Mouse (Mus musculus): ENCODE measurements at regions not wholly inside any gene's neighbourhood (a gene's known extent, or its start where the extent isn't known, plus 50 kb on each side); places are given as distances from the start of the nearest gene placed in this dataset.

DNA sequence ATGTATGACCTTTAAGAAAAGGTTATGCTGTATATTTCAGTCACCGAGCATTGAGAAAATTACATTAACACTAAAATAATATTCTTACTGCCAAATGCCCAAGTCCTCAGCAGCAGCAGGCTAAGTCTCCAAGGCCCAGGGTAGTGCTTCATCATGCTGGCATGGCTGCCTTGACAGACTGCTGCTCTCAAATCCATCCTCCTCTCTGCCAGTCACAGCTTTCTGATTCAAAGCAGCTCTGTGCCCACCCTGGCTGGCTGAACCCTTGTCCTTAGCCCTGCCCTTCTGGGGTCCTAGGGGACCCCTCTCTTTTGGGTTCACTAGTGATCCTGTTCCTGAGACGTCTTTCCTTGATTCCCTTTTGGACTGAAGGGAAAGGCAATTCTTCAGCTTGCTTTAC lies 251.0 kb downstream of the Gm10295 start:
- Histone ChIP-seq H3K36me3 (ENCODE audit: control insufficient read depth, insufficient read depth, low read length) (no peaks in the 10 kb centered on the region), H3K9ac (ENCODE audit: low read depth, low read length) (no peak overlapping the region), H3K27me3 (ENCODE audit: control insufficient read depth, insufficient read depth, low read length) (no peaks in the 10 kb centered on the region), H3K4me3 (ENCODE audit: low read depth, low read length) (no peak overlapping the region), H3K27ac (ENCODE audit: low read depth, low read length) (no peak overlapping the region), H3K4me2 (replicated peaks; ENCODE audit: low read depth, low read length) (no peak overlapping the region), H3K9me3 (ENCODE audit: control insufficient read depth, low read length) (no peaks in the 10 kb centered on the region), H3K4me1 (replicated peaks; ENCODE audit: control insufficient read depth, insufficient read depth, low read length) (no peaks in the 10 kb centered on the region)
- DNase-seq (ENCODE audit: low spot score) (no peak), ATAC-seq (ENCODE audit: low FRiP score) (no peak)
- WGBS, result 70% methylated on average over 2 of the region's 2 CpGs

DNA sequence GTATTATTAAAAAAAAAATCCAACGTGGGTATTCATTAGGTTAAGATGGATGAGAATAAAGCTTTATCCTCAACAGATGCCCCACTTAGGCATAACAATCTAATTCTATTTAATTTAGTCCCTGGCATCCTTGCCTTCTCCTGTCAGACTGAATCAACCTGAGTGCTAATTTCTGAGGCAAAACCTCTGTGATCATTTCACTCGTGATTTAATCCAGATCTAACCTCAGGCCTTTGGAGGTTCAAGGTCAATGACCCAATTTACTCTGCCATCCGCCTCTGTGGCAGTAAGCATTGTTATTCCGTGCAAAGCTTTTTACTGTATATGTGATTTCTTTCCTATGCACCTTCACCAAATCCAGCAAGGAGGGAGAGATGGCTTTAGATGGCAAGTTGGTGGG lies 253.0 kb downstream of the Gm10295 start:
- peak; percentile 21 for DNase-seq (ENCODE audit: low spot score)
- 45% methylated on average over 4 of the region's 4 CpGs for WGBS
- H3K4me2 ChIP-seq (replicated peaks; ENCODE audit: low read depth, low read length), result no peak overlapping the region
- no peak overlapping the region for H3K9ac ChIP-seq (ENCODE audit: low read depth, low read length)
- no peak for ATAC-seq (ENCODE audit: low FRiP score)
- H3K4me3 ChIP-seq (ENCODE audit: low read depth, low read length), result no peak overlapping the region
- no peaks in the 10 kb centered on the region for H3K27me3 ChIP-seq (ENCODE audit: control insufficient read depth, insufficient read depth, low read length)
- no peaks in the 10 kb centered on the region for H3K36me3 ChIP-seq (ENCODE audit: control insufficient read depth, insufficient read depth, low read length)
- H3K27ac ChIP-seq (ENCODE audit: low read depth, low read length), result no peak overlapping the region
- no peaks in the 10 kb centered on the region for H3K4me1 ChIP-seq (replicated peaks; ENCODE audit: control insufficient read depth, insufficient read depth, low read length)
- no peaks in the 10 kb centered on the region for H3K9me3 ChIP-seq (ENCODE audit: control insufficient read depth, low read length)

DNA sequence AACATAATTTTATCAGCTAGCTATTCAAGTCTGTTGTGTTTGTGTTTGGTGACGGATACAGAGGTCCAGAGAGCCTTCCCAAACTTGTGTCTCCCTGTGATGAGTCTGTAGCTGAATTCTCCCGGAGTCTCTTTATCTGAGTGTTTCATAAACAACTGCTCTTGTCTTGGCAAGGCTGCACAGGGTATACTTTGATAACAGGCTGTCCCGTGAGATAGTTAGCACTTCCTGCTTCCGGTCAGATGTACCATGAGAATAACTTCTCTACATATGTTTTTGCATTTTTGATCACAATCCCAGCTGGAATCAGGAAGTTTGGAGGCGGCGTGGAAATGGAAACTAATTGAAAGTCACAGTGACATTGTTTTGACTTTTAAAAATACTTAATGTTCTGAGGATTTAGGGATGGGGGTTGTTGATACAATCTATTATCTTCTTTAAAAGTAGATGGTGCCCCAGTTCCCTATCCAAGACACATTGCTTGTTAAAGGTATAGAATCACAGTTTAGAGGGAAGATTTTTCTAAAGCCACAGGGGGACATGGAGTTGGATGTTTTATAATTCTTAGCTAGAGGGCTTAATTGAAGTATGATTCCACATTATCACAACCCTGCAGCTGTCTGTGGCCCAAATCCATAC lies 257.9 kb downstream of the Gm10295 start:
- Histone ChIP-seq H3K36me3 (ENCODE audit: control insufficient read depth, insufficient read depth, low read length) (no peaks in the 10 kb centered on the region), H3K4me3 (ENCODE audit: low read depth, low read length) (no peak overlapping the region), H3K27ac (ENCODE audit: low read depth, low read length) (no peak overlapping the region), H3K27me3 (ENCODE audit: control insufficient read depth, insufficient read depth, low read length) (no peaks in the 10 kb centered on the region), H3K4me2 (replicated peaks; ENCODE audit: low read depth, low read length) (no peak overlapping the region), H3K9me3 (ENCODE audit: control insufficient read depth, low read length) (no peaks in the 10 kb centered on the region), H3K9ac (ENCODE audit: low read depth, low read length) (no peak overlapping the region), H3K4me1 (replicated peaks; ENCODE audit: control insufficient read depth, insufficient read depth, low read length) (no peaks in the 10 kb centered on the region)
- DNase-seq (ENCODE audit: low spot score) (no peak), ATAC-seq (ENCODE audit: low FRiP score) (no peak)
- 71% methylated on average over 6 of the region's 6 CpGs for WGBS

DNA sequence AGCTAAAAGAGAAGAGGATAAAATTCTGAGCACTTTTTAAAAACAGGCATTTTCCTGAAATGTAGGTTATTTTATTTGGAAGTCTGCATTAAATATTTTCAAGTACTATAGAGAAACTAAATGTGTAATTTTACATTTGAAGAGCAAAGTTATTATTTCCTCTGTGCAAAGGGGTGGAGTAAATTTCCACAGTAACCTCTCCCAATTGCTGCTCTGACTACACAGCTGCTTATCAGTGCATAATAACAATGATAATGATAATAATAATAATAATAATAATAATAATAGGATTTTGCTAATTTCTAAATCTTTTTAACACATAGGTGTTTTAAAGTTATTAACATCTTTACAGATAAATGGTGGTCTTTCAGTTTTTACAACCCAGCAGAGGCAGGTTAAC lies 258.5 kb downstream of the Gm10295 start:
- DNase-seq (ENCODE audit: low spot score), result no peak
- H3K9ac ChIP-seq (ENCODE audit: low read depth, low read length), result no peak overlapping the region
- H3K27ac ChIP-seq (ENCODE audit: low read depth, low read length), result no peak overlapping the region
- no peaks in the 10 kb centered on the region for H3K4me1 ChIP-seq (replicated peaks; ENCODE audit: control insufficient read depth, insufficient read depth, low read length)
- no peaks in the 10 kb centered on the region for H3K27me3 ChIP-seq (ENCODE audit: control insufficient read depth, insufficient read depth, low read length)
- no peak for ATAC-seq (ENCODE audit: low FRiP score)
- H3K4me2 ChIP-seq (replicated peaks; ENCODE audit: low read depth, low read length), result no peak overlapping the region
- H3K36me3 ChIP-seq (ENCODE audit: control insufficient read depth, insufficient read depth, low read length), result no peaks in the 10 kb centered on the region
- H3K9me3 ChIP-seq (ENCODE audit: control insufficient read depth, low read length), result no peaks in the 10 kb centered on the region
- H3K4me3 ChIP-seq (ENCODE audit: low read depth, low read length), result no peak overlapping the region

DNA sequence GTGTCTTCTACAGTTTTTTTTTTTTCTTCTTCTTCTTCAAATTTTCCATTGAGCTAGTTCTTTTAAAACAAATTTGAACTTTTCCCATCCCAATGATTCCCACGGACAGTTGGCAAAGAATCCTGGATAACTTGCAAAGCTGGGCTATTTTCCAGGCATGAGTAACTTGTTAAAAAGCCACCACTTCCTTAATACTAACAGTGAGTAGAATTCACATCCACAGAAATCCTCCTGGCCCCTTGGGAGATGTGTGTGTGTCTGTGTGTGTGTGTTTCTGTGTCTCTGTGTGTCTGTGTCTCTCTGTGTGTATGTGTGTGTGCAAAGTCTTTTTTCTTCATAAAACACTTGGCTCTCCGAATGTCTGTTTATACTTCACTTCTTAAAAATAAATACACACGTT lies 259.0 kb downstream of the Gm10295 start:
- Histone ChIP-seq H3K9ac (ENCODE audit: low read depth, low read length) (no peak overlapping the region), H3K4me1 (replicated peaks; ENCODE audit: control insufficient read depth, insufficient read depth, low read length) (no peaks in the 10 kb centered on the region), H3K9me3 (ENCODE audit: control insufficient read depth, low read length) (no peaks in the 10 kb centered on the region), H3K4me3 (ENCODE audit: low read depth, low read length) (no peak overlapping the region), H3K36me3 (ENCODE audit: control insufficient read depth, insufficient read depth, low read length) (no peaks in the 10 kb centered on the region), H3K27me3 (ENCODE audit: control insufficient read depth, insufficient read depth, low read length) (no peaks in the 10 kb centered on the region), H3K27ac (ENCODE audit: low read depth, low read length) (no peak overlapping the region), H3K4me2 (replicated peaks; ENCODE audit: low read depth, low read length) (no peak overlapping the region)
- ATAC-seq (ENCODE audit: low FRiP score), result no peak
- no peak for DNase-seq (ENCODE audit: low spot score)
- 64% methylated on average over 3 of the region's 3 CpGs for WGBS

- peak; percentile 34 for DNase-seq (ENCODE audit: low spot score)
- H3K9ac ChIP-seq (ENCODE audit: low read depth, low read length), result no peak overlapping the region
- no peak overlapping the region for H3K27ac ChIP-seq (ENCODE audit: low read depth, low read length)
- 14% methylated on average over 14 of the region's 14 CpGs for WGBS
- no peaks in the 10 kb centered on the region for H3K36me3 ChIP-seq (ENCODE audit: control insufficient read depth, insufficient read depth, low read length)
- H3K9me3 ChIP-seq (ENCODE audit: control insufficient read depth, low read length), result no peaks in the 10 kb centered on the region
- H3K4me2 ChIP-seq (replicated peaks; ENCODE audit: low read depth, low read length), result no peak overlapping the region
- H3K4me1 ChIP-seq (replicated peaks; ENCODE audit: control insufficient read depth, insufficient read depth, low read length), result no peaks in the 10 kb centered on the region
- no peaks in the 10 kb centered on the region for H3K27me3 ChIP-seq (ENCODE audit: control insufficient read depth, insufficient read depth, low read length)
- ATAC-seq (ENCODE audit: low FRiP score), result no peak
- H3K4me3 ChIP-seq (ENCODE audit: low read depth, low read length), result no peak overlapping the region
Observed at GRCm38 (mm10) chr7:71064446-71065391, 286.6 kb downstream of the Gm10295 start.

DNA sequence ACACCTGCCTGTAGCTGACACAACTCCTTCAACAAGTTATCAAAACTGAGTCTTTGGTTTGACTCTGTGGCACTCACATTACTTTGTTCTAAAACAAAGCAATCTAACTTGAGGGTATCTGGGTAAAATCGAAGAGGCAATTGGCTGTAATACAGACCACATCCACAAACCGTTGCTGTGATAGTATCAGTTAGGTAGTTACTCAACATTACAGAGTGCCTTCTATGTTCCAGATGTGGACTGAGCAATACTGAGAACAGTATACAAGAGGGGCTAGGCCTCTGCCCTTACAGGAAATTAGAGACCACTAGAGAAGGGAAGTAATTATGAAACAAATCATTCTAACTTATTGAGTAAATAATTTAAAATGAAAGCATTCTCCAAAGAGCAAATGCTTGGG lies 300.5 kb downstream of the Gm10295 start:
- no peaks in the 10 kb centered on the region for H3K27me3 ChIP-seq (ENCODE audit: control insufficient read depth, insufficient read depth, low read length)
- no peak overlapping the region for H3K27ac ChIP-seq (ENCODE audit: low read depth, low read length)
- 83% methylated on average over 2 of the region's 2 CpGs for WGBS
- no peak overlapping the region for H3K9ac ChIP-seq (ENCODE audit: low read depth, low read length)
- no peak for DNase-seq (ENCODE audit: low spot score)
- ATAC-seq (ENCODE audit: low FRiP score), result no peak
- H3K4me3 ChIP-seq (ENCODE audit: low read depth, low read length), result no peak overlapping the region
- no peaks in the 10 kb centered on the region for H3K9me3 ChIP-seq (ENCODE audit: control insufficient read depth, low read length)
- H3K36me3 ChIP-seq (ENCODE audit: control insufficient read depth, insufficient read depth, low read length), result no peaks in the 10 kb centered on the region
- H3K4me1 ChIP-seq (replicated peaks; ENCODE audit: control insufficient read depth, insufficient read depth, low read length), result no peaks in the 10 kb centered on the region
- H3K4me2 ChIP-seq (replicated peaks; ENCODE audit: low read depth, low read length), result no peak overlapping the region

- no peak overlapping the region for H3K4me3 ChIP-seq (ENCODE audit: low read depth, low read length)
- no peaks in the 10 kb centered on the region for H3K4me1 ChIP-seq (replicated peaks; ENCODE audit: control insufficient read depth, insufficient read depth, low read length)
- WGBS, result 88% methylated on average over 3 of the region's 3 CpGs
- DNase-seq (ENCODE audit: low spot score) (no peak), ATAC-seq (ENCODE audit: low FRiP score) (no peak)
- H3K9ac ChIP-seq (ENCODE audit: low read depth, low read length), result no peak overlapping the region
- H3K4me2 ChIP-seq (replicated peaks; ENCODE audit: low read depth, low read length), result no peak overlapping the region
- H3K27me3 ChIP-seq (ENCODE audit: control insufficient read depth, insufficient read depth, low read length), result no peaks in the 10 kb centered on the region
- no peaks in the 10 kb centered on the region for H3K36me3 ChIP-seq (ENCODE audit: control insufficient read depth, insufficient read depth, low read length)
- no peak overlapping the region for H3K27ac ChIP-seq (ENCODE audit: low read depth, low read length)
- H3K9me3 ChIP-seq (ENCODE audit: control insufficient read depth, low read length), result no peaks in the 10 kb centered on the region
Observed at GRCm38 (mm10) chr7:71047201-71047600, 304.1 kb downstream of the Gm10295 start.

DNA sequence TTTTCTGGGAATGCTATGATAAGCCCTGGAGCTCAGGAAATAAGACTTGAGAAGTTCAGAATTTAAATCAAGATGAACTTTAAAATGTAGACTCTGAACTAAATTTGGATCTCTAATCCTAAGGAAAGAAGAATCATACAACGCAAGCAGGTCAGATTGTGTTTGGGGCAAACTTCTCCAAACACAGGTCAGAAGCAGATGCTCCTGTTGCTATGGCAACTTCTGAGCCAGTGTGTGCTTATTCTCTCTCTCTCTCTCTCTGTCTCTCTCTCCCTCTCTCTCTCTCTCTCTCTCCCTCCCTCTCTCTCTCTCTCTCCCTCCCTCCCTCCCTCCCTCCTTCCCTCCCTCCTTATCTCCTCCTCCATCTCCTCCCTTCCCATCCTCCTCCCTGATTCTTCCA lies 304.7 kb downstream of the Gm10295 start:
- no peak for ATAC-seq (ENCODE audit: low FRiP score)
- Histone ChIP-seq H3K9ac (ENCODE audit: low read depth, low read length) (no peak overlapping the region), H3K36me3 (ENCODE audit: control insufficient read depth, insufficient read depth, low read length) (no peaks in the 10 kb centered on the region), H3K27me3 (ENCODE audit: control insufficient read depth, insufficient read depth, low read length) (no peaks in the 10 kb centered on the region), H3K27ac (ENCODE audit: low read depth, low read length) (no peak overlapping the region), H3K4me2 (replicated peaks; ENCODE audit: low read depth, low read length) (no peak overlapping the region), H3K4me3 (ENCODE audit: low read depth, low read length) (no peak overlapping the region), H3K4me1 (replicated peaks; ENCODE audit: control insufficient read depth, insufficient read depth, low read length) (no peaks in the 10 kb centered on the region), H3K9me3 (ENCODE audit: control insufficient read depth, low read length) (no peaks in the 10 kb centered on the region)
- no peak for DNase-seq (ENCODE audit: low spot score)
- 57% methylated on average over 1 of the region's 1 CpGs for WGBS
